Mouse (Mus musculus) bone marrow macrophage, adult 2 months (primary cell): ENCODE measurements at regions not wholly inside any gene's neighbourhood (a gene's known extent, or its start where the extent isn't known, plus 50 kb on each side); places are given as distances from the start of the nearest gene placed in this dataset.
A peak's percentile ranks its signal among the peaks of the same experiment; 100 is the strongest.
"Not testable (repeated sequence)": the region's sequence is repeated elsewhere in the genome, so short reads cannot be mapped to it uniquely, and the experiment has no call there.

Source experiments
- H3K27ac ChIP-seq: 2 replicates; pipeline ENCODE4 v1.5.1; 2012; ENCODE audit warnings: low read depth, low read length; ENCODE audit not compliant: insufficient read depth
- H3K4me1 ChIP-seq: 2 replicates; pipeline ENCODE4 v1.6.1; 2012; ENCODE audit warnings: low read length; ENCODE audit not compliant: control insufficient read depth, insufficient read depth
- H3K4me3 ChIP-seq: 2 replicates; pipeline ENCODE4 v1.5.1; 2012; ENCODE audit warnings: mild to moderate bottlenecking, low read length, moderate library complexity; ENCODE audit not compliant: insufficient read depth
- CTCF ChIP-seq: IDR thresholded peaks from 2 replicates; pipeline ENCODE4 v1.5.1; 2012; ENCODE audit warnings: low read depth, mild to moderate bottlenecking, low read length, moderate library complexity
- POLR2A ChIP-seq: IDR thresholded peaks from 2 replicates; pipeline ENCODE4 v1.6.1; 2012; ENCODE audit warnings: mild to moderate bottlenecking, low read depth, low read length, borderline replicate concordance

GRCm38 (mm10) chr12:54519370-54519769, 137.0 kb downstream of the Sptssa start:
- Histone ChIP-seq H3K4me3 (no peak overlapping the region), H3K4me1 (peaks cover 7% of the 10 kb centered on the region), H3K27ac (no peak overlapping the region)
- TF ChIP-seq POLR2A (no peak), CTCF (no peak)

GRCm38 (mm10) chr12:54517265-54517664, 139.1 kb downstream of the Sptssa start:
- H3K4me1 ChIP-seq: peaks cover 7% of the 10 kb centered on the region
- H3K27ac ChIP-seq: no peak overlapping the region
- no peak overlapping the region for H3K4me3 ChIP-seq
- TF ChIP-seq POLR2A: no peak
- no peak for TF ChIP-seq CTCF

GRCm38 (mm10) chr12:54516463-54516862, 139.9 kb downstream of the Sptssa start:
- no peak overlapping the region for H3K4me3 ChIP-seq
- no peak for TF ChIP-seq CTCF
- no peak for TF ChIP-seq POLR2A
- H3K27ac ChIP-seq: no peak overlapping the region
- H3K4me1 ChIP-seq: peaks cover 7% of the 10 kb centered on the region

- not testable (repeated sequence) for H3K4me1 ChIP-seq, H3K4me3 ChIP-seq, H3K27ac ChIP-seq
Observed at GRCm38 (mm10) chr12:54516039-54516438, 140.3 kb downstream of the Sptssa start.

GRCm38 (mm10) chr12:54509903-54510302, 146.5 kb downstream of the Sptssa start:
- TF ChIP-seq CTCF (no peak), POLR2A (no peak)
- H3K4me1 ChIP-seq: no peaks in the 10 kb centered on the region
- H3K4me3 ChIP-seq: no peak overlapping the region
- no peak overlapping the region for H3K27ac ChIP-seq

- H3K27ac ChIP-seq: no peak overlapping the region
- TF ChIP-seq CTCF (no peak), POLR2A (no peak)
- H3K4me1 ChIP-seq: no peaks in the 10 kb centered on the region
Observed at GRCm38 (mm10) chr12:54502775-54503174, 153.6 kb downstream of the Sptssa start.

GRCm38 (mm10) chr12:54499963-54500362, 156.4 kb downstream of the Sptssa start:
- Histone ChIP-seq H3K27ac (no peak overlapping the region), H3K4me3 (no peak overlapping the region), H3K4me1 (peaks cover 14% of the 10 kb centered on the region)
- TF ChIP-seq CTCF (no peak), POLR2A (no peak)

More at GRCm38 (mm10) chr12:54502775-54503174, 153.6 kb downstream of the Sptssa start:
- no peak overlapping the region for H3K4me3 ChIP-seq

- H3K4me3 ChIP-seq: no peak overlapping the region
Observed at GRCm38 (mm10) chr12:54495701-54496374, 160.5 kb downstream of the Sptssa start.

GRCm38 (mm10) chr12:54494756-54495375, 161.5 kb downstream of the Sptssa start:
- H3K27ac ChIP-seq: no peak overlapping the region
- H3K4me3 ChIP-seq: no peak overlapping the region
- no peak for TF ChIP-seq POLR2A
- peaks cover 25% of the 10 kb centered on the region for H3K4me1 ChIP-seq

More at GRCm38 (mm10) chr12:54495701-54496374, 160.5 kb downstream of the Sptssa start:
- TF ChIP-seq POLR2A: no peak
- no peak for TF ChIP-seq CTCF
- Histone ChIP-seq H3K4me1 (peaks cover 25% of the 10 kb centered on the region), H3K27ac (peak overlapping the region; percentile 15; the same call in 1 of the 2 replicates)

- no peak overlapping the region for H3K4me3 ChIP-seq
- peaks cover 27% of the 10 kb centered on the region for H3K4me1 ChIP-seq
- no peak overlapping the region for H3K27ac ChIP-seq
- no peak for TF ChIP-seq CTCF
- TF ChIP-seq POLR2A: no peak
Observed at GRCm38 (mm10) chr12:54492737-54493136, 163.6 kb downstream of the Sptssa start.
